Mouse (Mus musculus): ENCODE data around the gene Unc13b.

Unc13b gene

DNA sequence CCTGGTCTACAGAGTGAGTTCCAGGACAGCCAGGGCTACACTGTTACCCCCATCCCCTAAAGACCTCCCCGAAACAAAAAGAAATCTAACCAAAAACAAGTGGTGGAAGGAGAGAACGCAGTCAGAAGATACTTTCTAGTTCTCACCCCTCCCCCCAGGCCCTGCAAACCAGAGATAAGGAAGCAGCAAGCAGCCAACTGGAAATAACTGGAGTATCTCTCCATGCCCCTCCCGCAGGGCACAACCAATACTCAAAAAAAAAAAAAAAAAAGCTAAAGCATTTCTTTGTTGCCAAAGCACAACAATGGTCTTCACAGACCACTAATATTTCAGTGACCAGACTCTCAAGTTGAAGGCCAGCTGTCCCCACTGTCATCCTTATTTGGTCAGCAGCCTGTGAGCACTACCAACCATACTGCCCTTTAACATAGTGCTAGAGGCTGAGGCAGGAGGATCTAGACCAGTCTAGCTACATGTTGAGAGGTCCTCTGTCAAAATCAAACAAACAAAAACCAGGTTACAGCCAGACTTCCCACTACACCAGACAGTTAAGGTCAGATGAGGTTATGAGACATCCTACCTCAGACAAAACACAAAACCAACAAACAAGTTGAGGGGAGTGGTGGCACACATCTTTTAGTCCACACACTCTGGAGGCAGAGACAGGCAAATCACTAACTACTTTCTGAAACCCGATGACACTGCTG, 20.7 kb upstream of the Unc13b start:
- no peak for ATAC-seq (ENCODE audit: low TSS enrichment)

- peak; percentile 39 for ATAC-seq (ENCODE audit: low TSS enrichment)
Measured at GRCm38 (mm10) chr4:43038567-43039495, 19.9 kb upstream of the Unc13b start.

DNA sequence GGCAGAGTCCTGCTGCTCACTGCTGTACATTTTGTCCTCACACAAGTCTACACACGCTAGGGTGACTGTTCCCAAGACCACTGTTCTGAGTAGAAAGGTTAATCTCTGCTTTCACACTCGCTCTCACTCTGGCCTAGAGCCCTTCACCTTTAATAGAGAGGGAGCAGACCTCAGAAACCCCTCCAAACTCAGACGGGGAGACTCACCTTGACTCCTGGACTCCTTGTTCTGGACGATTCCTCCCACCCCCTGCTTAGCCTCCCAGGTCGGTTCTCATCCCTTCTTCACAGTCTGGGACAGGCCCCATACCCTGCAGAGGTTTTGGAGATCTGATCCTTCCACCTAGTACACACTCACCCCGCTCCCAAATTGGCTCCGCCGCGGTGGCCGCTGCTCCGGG, 19.1 kb upstream of the Unc13b start:
- no peak for ATAC-seq (ENCODE audit: low TSS enrichment)

GRCm38 (mm10) chr4:43040114-43040572, 18.6 kb upstream of the Unc13b start:
- ATAC-seq (ENCODE audit: low TSS enrichment), result peak; percentile 91

DNA sequence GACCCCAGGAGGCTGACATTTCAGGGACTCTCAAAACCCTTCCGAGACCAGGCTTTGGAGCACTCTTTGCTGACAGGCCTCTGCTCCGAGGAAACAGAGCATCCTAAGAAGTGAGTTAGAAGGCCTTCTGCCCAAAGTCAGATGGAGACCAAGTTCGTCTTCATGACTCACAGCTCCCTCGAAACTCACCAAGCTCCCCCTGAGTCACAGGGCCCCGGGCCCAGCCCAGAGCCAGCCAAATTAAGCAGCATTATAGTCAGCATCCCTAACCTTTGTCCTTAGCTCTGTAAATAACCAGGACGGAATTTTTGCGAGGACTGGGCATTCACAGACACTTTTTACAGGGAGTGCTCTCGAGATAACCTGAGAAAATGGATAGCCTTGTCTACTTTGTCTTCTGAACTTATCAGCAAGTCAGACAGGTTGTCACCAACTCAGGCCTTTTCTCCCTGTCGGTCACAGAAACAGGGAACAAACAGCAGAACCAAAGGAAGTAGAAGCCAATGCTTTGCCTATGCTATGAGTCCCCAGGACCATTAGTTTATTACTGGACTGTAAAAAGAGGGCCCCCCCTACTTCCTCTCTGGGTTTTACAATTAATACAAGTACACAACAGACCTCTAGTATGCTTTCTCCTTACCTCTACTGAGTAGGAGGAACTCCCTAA, 17.7 kb upstream of the Unc13b start:
- no peak for ATAC-seq (ENCODE audit: low TSS enrichment)

DNA sequence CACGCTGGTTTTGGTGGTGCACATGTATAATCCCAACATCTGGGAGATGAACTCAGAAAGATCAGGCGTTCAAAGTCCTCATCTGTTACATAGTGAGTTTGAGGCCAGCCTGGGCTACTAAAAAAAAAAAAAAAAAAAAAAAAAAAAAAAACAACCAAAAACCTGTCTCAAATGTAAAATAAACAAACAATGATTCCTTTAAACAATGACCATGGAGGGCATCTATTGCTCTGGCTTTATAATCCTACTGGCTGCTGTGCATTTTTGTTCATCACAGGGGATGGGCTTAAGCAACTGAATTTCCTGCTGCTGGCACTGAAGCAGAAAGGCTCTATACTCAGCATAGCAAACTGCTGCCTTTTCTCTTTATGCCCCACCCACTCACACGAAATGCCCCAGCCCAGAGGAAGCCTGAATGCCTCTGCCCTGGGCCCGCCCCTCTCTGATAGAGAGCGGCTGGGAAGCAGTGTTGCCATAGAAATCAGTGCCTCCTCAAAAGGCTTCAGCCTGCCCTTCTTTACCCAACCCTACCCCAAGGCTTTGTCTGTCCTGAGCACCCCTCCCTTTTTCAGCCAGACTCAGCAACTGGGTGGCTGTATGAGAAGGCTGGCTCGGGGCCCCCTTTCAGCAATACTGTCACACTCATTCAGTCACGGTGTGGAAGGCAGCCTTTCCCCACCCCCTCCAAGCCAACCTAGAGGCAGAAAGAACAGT, 15.0 kb upstream of the Unc13b start:
- no peak for ATAC-seq (ENCODE audit: low TSS enrichment)

- no peak for ATAC-seq (ENCODE audit: low TSS enrichment)
Measured at GRCm38 (mm10) chr4:43044673-43045072, 14.1 kb upstream of the Unc13b start.

GRCm38 (mm10) chr4:43045285-43045658, 13.5 kb upstream of the Unc13b start:
- ATAC-seq (ENCODE audit: low TSS enrichment), result no peak

DNA sequence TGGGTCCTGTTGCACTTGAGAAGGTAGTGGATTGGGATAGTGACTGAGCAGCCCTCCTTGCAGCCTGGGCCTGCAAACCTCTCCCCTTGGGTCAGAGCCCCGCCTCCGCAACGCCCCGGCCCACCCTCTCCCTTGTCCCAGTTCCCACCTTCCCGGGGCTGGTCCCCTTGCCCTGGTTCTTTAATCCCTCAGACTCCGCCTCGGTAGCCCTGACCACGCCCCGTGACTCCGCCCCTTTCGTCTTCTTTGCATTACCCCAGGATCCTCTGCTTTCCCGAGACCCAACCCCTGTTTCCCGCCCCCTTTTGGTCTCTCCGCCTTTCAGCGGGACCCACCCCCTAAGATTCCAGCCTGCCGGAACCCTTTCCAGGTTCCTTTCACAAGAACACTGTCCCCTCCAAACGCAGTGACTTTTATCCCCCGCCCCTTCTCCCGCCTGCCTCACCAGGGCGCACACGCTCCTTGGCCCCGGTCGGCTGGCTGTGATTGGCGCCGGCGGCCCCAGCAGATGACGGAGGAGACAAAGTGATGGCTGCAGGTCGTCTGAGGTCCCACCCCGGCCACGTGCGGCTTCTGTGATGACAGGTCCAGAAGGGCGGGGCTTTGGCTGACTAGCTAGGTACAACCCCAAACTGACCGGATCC, 13.0 kb upstream of the Unc13b start, which contains the start of gene Fam214b:
Fam214b (minus strand) TSS at position 562 of the 644 bp plus-strand sequence.
- ATAC-seq (ENCODE audit: low TSS enrichment), result peak; percentile 82

DNA sequence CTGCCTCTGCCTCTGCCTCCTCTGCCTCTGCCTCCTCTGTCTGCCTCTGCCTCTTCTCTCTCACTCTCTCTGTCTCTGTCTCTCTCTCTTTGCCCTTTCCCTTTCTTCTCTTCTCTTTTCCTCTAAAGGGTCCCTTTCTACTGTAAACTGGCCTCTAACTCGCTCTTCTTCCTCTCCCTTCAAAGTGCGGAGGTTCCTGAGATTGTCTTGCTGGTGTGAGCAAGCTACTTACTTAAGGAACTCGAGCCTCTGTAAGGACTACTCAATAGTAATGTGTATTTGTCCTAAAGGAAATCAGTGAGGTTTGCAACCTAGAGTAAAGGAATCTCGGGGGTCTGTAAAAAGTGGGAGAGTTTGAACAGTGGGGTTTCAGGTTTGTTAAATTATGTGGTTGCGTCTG, 12.1 kb upstream of the Unc13b start:
- no peak for ATAC-seq (ENCODE audit: low TSS enrichment)

DNA sequence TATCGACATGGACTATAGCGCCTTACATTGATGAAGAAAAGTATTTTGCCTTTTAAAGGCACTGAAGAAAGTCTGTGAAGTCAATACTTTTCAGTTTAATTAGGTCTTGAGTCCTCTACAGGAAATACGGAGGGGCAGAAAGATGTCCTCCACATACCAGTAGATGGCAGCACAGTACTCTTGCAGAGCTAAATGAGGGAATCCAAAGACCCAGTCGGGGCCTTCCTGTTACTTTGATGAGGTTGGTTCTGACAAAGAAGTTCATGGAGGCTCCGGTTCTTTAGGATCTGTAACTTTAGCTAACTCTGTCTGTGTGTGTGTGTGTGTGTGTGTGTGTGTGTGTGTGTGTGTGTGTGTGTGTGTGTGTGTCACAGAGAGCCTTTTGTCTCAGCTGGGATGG, 11.5 kb upstream of the Unc13b start:
- peak; percentile 38; the same call in 1 of the 2 replicates for ATAC-seq (ENCODE audit: low TSS enrichment)

- ATAC-seq (ENCODE audit: low TSS enrichment), result peak; percentile 77; the same call in 1 of the 2 replicates
Measured at GRCm38 (mm10) chr4:43052627-43053026, 6.1 kb upstream of the Unc13b start.

DNA sequence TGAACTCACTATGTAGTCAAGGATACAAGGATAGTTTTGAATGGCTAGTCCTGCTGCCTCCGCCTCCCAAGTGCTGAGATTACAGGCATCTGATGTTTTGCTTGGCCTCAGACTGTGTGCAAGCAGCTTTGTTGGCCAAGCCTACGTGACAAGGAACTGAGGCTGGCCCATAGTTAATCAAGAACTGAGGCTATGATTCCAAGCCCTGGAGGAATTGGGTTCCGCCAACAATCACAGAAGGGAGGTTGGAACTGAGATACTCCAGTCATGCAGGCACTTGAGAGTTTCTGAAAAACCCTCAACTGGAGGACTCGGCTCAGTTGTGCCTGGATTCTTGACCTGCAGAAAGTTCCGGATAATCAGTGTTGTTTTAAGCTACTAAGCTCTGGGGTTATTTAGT, 1.1 kb upstream of the Unc13b start:
- ATAC-seq (ENCODE audit: low TSS enrichment), result no peak

GRCm38 (mm10) chr4:43058392-43058752, 381 bp upstream of the Unc13b start:
- ATAC-seq (ENCODE audit: low TSS enrichment), result no peak

DNA sequence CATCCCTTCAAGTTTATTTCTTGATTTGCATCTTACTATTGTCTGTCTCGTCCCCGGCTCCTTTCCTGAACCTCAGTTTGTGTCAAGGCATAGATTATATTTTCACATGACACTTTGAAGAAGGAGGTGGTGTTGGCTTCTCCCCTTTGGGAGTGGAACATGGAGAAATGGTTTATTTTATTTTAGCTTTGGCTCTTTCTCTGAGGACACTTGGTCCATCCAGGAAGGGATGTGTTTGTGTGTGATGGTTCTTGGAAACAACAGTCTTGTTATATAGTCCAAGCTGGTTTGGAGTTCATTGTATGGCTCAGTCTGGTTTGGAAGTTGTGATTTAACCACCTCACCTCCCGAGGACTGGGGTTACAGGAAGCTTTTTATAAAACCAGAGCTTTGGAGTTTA, 944 bp downstream of the Unc13b start:
- ATAC-seq (ENCODE audit: low TSS enrichment), result no peak

GRCm38 (mm10) chr4:43060286-43060685, 1.5 kb downstream of the Unc13b start:
- no peak for ATAC-seq (ENCODE audit: low TSS enrichment)

DNA sequence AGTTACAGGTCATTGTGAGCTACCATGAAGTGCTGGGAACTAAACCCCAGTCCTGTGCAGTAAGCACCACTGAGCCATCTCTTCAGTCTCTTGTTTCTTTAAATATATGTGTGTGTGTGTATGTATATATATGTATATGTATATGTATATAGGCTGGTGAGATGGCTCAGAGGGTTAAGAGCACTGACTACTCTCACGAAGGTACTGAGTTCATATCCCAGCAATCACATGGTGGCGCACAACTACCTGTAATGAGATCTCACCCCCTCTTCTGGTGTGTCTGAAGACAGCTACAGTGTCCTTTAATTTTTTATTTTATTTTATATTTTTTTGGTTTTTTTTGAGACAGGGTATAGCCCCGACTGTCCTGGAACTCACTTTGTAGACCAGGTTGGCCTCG, 6.7 kb downstream of the Unc13b start:
- ATAC-seq (ENCODE audit: low TSS enrichment), result no peak

GRCm38 (mm10) chr4:43074923-43075322, 16.2 kb downstream of the Unc13b start:
- no peak for ATAC-seq (ENCODE audit: low TSS enrichment)

- no peak for ATAC-seq (ENCODE audit: low TSS enrichment)
Measured at GRCm38 (mm10) chr4:43078071-43078718, 19.4 kb downstream of the Unc13b start.

DNA sequence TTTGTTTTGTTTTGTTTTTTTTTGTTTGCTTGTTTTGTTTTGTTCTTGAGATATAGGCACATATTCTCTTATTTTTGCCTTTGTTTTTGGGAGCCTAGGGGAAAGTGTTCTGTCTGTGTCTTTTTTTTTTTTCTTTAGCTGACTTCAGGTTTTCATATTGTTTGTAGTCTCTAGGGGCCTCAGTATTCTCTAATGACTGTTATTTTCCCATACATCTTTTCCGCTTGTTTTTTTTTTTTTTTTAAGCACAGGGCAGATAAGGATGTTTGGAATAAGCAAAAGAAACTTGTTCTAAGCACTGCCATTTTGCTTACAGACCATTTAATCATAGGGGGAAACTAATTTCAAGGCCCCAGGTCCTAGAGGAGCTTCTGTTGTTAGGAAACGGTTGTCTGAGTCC, 23.7 kb downstream of the Unc13b start:
- ATAC-seq (ENCODE audit: low TSS enrichment), result no peak

- ATAC-seq (ENCODE audit: low TSS enrichment), result no peak
Measured at GRCm38 (mm10) chr4:43089950-43090349, 31.2 kb downstream of the Unc13b start.
